Mouse (Mus musculus): ENCODE data around the gene Sh3d21. TPM values are rescaled to one million over a fixed set of nuclear protein-coding genes. Genes with fewer than 3 reads are reported as not detected.

Gene Sh3d21
- polyA plus RNA-seq, 1 experiment from 2014 or later = 4.7 TPM

Other genes with a start within 250 kb of the Sh3d21 start
- gene Csf3r, start 138.9 kb downstream of the Sh3d21 start, polyA plus RNA-seq (2016; fragmentation: Nextera tagmentation; extraction: Ambion mirVana) = 0.58 and 0.78 TPM in 2 replicates
- gene Mrps15, start 116.6 kb downstream of the Sh3d21 start, polyA plus RNA-seq (2016; fragmentation: Nextera tagmentation; extraction: Ambion mirVana) = 150 and 170 TPM in 2 replicates
- 20.4 and 23.7 TPM in 2 replicates for gene Oscp1, start 104.9 kb downstream of the Sh3d21 start, polyA plus RNA-seq (2016; fragmentation: Nextera tagmentation; extraction: Ambion mirVana)
- gene Lsm10, start 66.9 kb downstream of the Sh3d21 start, polyA plus RNA-seq (2016; fragmentation: Nextera tagmentation; extraction: Ambion mirVana) = 41.3 and 48.0 TPM in 2 replicates
- gene Stk40, start 59.5 kb downstream of the Sh3d21 start, polyA plus RNA-seq (2016; fragmentation: Nextera tagmentation; extraction: Ambion mirVana) = 48.2 and 52.1 TPM in 2 replicates
- gene Eva1b, start 15.7 kb downstream of the Sh3d21 start, polyA plus RNA-seq (2016; fragmentation: Nextera tagmentation; extraction: Ambion mirVana) = 72.7 and 82.2 TPM in 2 replicates
- 263 and 287 TPM in 2 replicates for gene Thrap3, start 39.3 kb upstream of the Sh3d21 start, polyA plus RNA-seq (2016; fragmentation: Nextera tagmentation; extraction: Ambion mirVana)
- 56.2 and 63.2 TPM in 2 replicates for gene Map7d1, start 92.9 kb upstream of the Sh3d21 start, polyA plus RNA-seq (2016; fragmentation: Nextera tagmentation; extraction: Ambion mirVana)
- gene Trappc3, start 98.8 kb upstream of the Sh3d21 start, polyA plus RNA-seq (2016; fragmentation: Nextera tagmentation; extraction: Ambion mirVana) = 83.1 and 95.3 TPM in 2 replicates
- 0.65 and 1.4 TPM in 2 replicates for gene Col8a2, start 123.3 kb upstream of the Sh3d21 start, polyA plus RNA-seq (2016; fragmentation: Nextera tagmentation; extraction: Ambion mirVana)
- gene Adprhl2, start 158.2 kb upstream of the Sh3d21 start, polyA plus RNA-seq (2016; fragmentation: Nextera tagmentation; extraction: Ambion mirVana) = 95.1 and 97.5 TPM in 2 replicates
- 0.35 and 0.98 TPM in 2 replicates for gene Tekt2, start 162.2 kb upstream of the Sh3d21 start, polyA plus RNA-seq (2016; fragmentation: Nextera tagmentation; extraction: Ambion mirVana)

All from limb, embryonic 10.5 days (tissue).